Mouse (Mus musculus) liver, embryonic 14.5 days (tissue): ENCODE results near the gene P2rx5. TPM values are rescaled to one million over a fixed set of nuclear protein-coding genes. Genes with fewer than 3 reads are reported as not detected.

Experiments used
- ATAC-seq: fragments of 200-750 bp; cut with Nextera tagmentation; 2 replicates; pipeline ENCODE4 v1.8.0; 2017; ENCODE audit warnings: moderate number of reproducible peaks, mild to moderate bottlenecking, moderate library complexity; ENCODE audit not compliant: insufficient read depth
- DNase-seq, 3 experiments: peaks; one replicate each; pipeline ENCODE4 v3.0.0-alpha.2; 2012 to 2013; ENCODE audit warnings: low read depth in 3 of 3, low spot score in 3 of 3
- H3K27ac ChIP-seq: fragments of 300-500 bp; sonication (generic); 2 replicates; pipeline ENCODE4 v1.5.1; 2014; ENCODE audit warnings: moderate library complexity, mild to moderate bottlenecking, control low read depth, inconsistent platforms
- H3K27me3 ChIP-seq: fragments of 300-500 bp; sonication (generic); 2 replicates; pipeline ENCODE4 v1.6.1; 2014; ENCODE audit warnings: mild to moderate bottlenecking, low read length, moderate library complexity; ENCODE audit not compliant: control insufficient read depth, insufficient read depth
- H3K36me3 ChIP-seq: fragments of 300-500 bp; sonication (generic); replicated peaks from 2 replicates; pipeline ENCODE4 v1.6.1; 2014; ENCODE audit warnings: low read depth; ENCODE audit not compliant: control insufficient read depth, insufficient read depth
- H3K4me1 ChIP-seq, 2 experiments: fragments of 200-500 bp in 1 of 2; fragments of 300-500 bp in 1 of 2; sonication (generic) in 1 of 2; replicated peaks; 2 replicates each; pipeline ENCODE4 v1.6.1; 2012 to 2014; ENCODE audit warnings: antibody characterized with exemption in 1 of 2, inconsistent platforms in 1 of 2, low read length in 1 of 2; ENCODE audit not compliant: control insufficient read depth in 2 of 2, insufficient read depth in 2 of 2
- H3K4me2 ChIP-seq: fragments of 300-500 bp; sonication (generic); 2 replicates; pipeline ENCODE4 v1.6.1; 2014; ENCODE audit warnings: low read depth, mild to moderate bottlenecking, control low read depth, moderate library complexity
- H3K4me3 ChIP-seq, 2 experiments: fragments of 200-500 bp in 1 of 2; fragments of 300-500 bp in 1 of 2; sonication (generic) in 1 of 2; 2 replicates each; pipeline ENCODE4 v1.5.1; 2012 to 2014; ENCODE audit warnings: low read depth in 2 of 2, low read length in 2 of 2, mild to moderate bottlenecking in 2 of 2, control low read depth in 1 of 2, inconsistent platforms in 1 of 2, moderate library complexity in 1 of 2; ENCODE audit not compliant: insufficient read depth in 1 of 2
- H3K9ac ChIP-seq: fragments of 300-500 bp; sonication (generic); replicated peaks from 2 replicates; pipeline ENCODE4 v1.6.1; 2014; ENCODE audit warnings: mild to moderate bottlenecking, control low read depth, moderate library complexity
- H3K9me3 ChIP-seq: fragments of 300-500 bp; sonication (generic); 2 replicates; pipeline ENCODE4 v1.6.1; 2016; ENCODE audit warnings: low read length, mixed read lengths; ENCODE audit not compliant: control insufficient read depth
- CTCF ChIP-seq: IDR thresholded peaks from 2 replicates; pipeline ENCODE4 v1.5.1; 2016; ENCODE audit warnings: antibody characterized with exemption, low read depth, control low read depth
- EP300 ChIP-seq: IDR thresholded peaks from 2 replicates; pipeline ENCODE4 v1.6.1; 2016; ENCODE audit warnings: antibody characterized with exemption, low read depth
- whole genome bisulfite sequencing: fragments of 180-500 bp; shearing (Covaris S2); extraction: QIAGEN DNeasy Blood & Tissue Kit; methylation state at CpG from one replicate; pipeline ENCODE4 v1.1.7; 2014; ENCODE audit not compliant: insufficient replicate concordance; 5-methylcytosine and 5-hydroxymethylcytosine counted together
- polyA plus RNA-seq, 2 experiments: library from polyadenylated mRNA; depleted of rRNA in 1 of 2; stranded (reverse) in 1 of 2; unstranded in 1 of 2; fragments of >200 nt; fragmentation: Nextera tagmentation in 1 of 2; extraction: Ambion mirVana in 1 of 2; gene quantifications; 2 replicates each; pipeline versions ENCODE4 v1.2.1 to v1.2.3; 2012 to 2014

P2rx5 gene
- polyA plus RNA-seq, 2 experiments: 0.08 to 0.15 TPM

DNA sequence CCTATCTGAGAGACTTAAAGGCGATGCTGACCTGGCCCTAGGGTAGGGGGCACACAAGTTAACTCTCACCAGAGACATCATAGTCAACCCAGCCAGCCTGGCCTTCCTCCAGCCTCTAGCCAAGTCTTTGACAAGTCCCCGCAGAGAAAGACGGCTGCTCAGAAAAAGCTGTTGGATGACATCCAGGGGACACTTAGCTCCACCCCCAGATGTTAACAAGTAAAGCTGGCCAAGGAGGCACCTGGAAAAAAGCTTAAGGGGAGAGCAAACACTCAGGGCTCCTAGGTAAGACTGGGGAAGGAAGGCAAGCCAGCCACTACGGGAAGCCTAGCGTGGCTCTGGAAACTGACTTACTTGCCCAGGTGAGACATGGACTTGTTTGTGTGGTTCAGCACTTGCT is 12.0 kb downstream of the P2rx5 start:
- no peak overlapping the region for H3K27ac ChIP-seq
- TF ChIP-seq CTCF (no peak), EP300 (no peak)
- DNase-seq: no peak
- no peak overlapping the region for H3K9ac ChIP-seq
- H3K36me3 ChIP-seq: peaks cover 2% of the 10 kb centered on the region; the same call in 1 of the 2 replicates
- no peaks in the 10 kb centered on the region for H3K9me3 ChIP-seq
- WGBS: 69% methylated on average over 5 of the region's 5 CpGs
- ATAC-seq: no peak
- no peaks in the 10 kb centered on the region for H3K27me3 ChIP-seq
- no peak overlapping the region for H3K4me2 ChIP-seq
- no peak overlapping the region for H3K4me3 ChIP-seq
- H3K4me1 ChIP-seq: peaks cover 5 to 6% of the 10 kb centered on the region in 2 experiments; a peak in 2 of 4 replicates

DNA sequence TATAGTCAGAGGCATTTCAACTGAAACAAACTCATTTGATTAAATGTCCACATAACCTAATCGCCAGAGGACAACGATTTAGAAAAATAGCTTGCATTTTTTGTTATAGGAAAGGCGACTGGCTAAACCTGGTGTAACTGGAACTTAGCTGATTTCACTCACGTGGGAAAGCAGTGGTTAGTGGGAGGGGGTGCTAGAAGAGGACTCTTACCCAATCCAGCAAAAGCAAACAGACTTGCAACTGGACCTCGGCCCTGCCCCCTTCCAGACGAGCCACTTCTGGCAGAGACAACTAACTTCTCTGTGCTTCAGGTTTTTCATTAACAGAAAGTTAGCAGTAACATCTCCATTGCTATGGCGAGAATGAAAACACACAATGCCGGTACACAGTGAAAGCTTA is 15.4 kb downstream of the P2rx5 start:
- H3K4me1 ChIP-seq: peaks cover 13 to 17% of the 10 kb centered on the region in 2 experiments
- H3K27me3 ChIP-seq: no peaks in the 10 kb centered on the region
- no peak for TF ChIP-seq CTCF
- no peak for TF ChIP-seq EP300
- DNase-seq: peak in 1 of 3 experiments; percentile 33
- ATAC-seq: no peak
- H3K27ac ChIP-seq: peak overlapping the region; percentile 35; the same call in 1 of the 2 replicates
- H3K9me3 ChIP-seq: no peaks in the 10 kb centered on the region
- peaks cover 2% of the 10 kb centered on the region; the same call in 1 of the 2 replicates for H3K36me3 ChIP-seq
- peak overlapping the region; percentile 93 for H3K4me2 ChIP-seq
- WGBS: 34% methylated on average over 8 of the region's 8 CpGs
- H3K9ac ChIP-seq: peak overlapping the region; percentile 86
- peak overlapping the region; percentile 89 to 95 for H3K4me3 ChIP-seq

DNA sequence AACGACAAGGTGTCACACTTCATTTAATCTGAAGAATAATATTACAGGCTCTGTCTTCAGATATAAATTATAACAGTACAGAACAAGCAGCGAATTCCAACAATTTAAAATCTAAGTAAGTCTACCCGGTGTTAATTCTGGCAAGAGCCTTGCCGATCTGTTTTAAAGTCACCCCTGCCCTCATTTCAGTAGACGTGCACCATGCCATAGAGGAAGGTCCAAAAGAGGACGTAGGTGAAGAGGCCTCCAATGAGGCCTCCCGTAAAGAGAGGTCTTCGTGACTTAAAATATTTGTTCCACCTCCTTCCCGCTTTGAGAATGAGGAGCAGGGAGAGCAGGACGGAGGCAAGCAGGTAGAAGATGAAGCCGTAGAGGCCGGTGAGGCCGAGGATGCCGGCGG is 16.0 kb downstream of the P2rx5 start:
- 0% methylated on average over 15 of the region's 15 CpGs for WGBS
- H3K4me3 ChIP-seq: peak overlapping the region; percentile 89 to 95
- peaks cover 13 to 17% of the 10 kb centered on the region in 2 experiments for H3K4me1 ChIP-seq
- DNase-seq: no peak
- H3K36me3 ChIP-seq: peaks cover 2% of the 10 kb centered on the region; the same call in 1 of the 2 replicates
- H3K27ac ChIP-seq: peak overlapping the region; percentile 40
- TF ChIP-seq EP300 (no peak), CTCF (no peak)
- no peaks in the 10 kb centered on the region for H3K9me3 ChIP-seq
- peak overlapping the region; percentile 93 for H3K4me2 ChIP-seq
- ATAC-seq: no peak
- peak overlapping the region; percentile 86 for H3K9ac ChIP-seq
- H3K27me3 ChIP-seq: no peaks in the 10 kb centered on the region

GRCm38 (mm10) chr11:73176608-73177508 is 16.6 kb downstream of the P2rx5 start, which contains the start of the genes Emc6 and Tax1bp3:
Gene Emc6, minus strand, starts transcription at chr11:73177037.
Gene Tax1bp3, plus strand, starts transcription at chr11:73177083.
- Histone ChIP-seq H3K4me2 (peak within 1 kb of the TSS; percentile 93), H3K4me3 (peak within 1 kb of the TSS; percentile 89 to 95), H3K9ac (peak within 1 kb of the TSS; percentile 86), H3K36me3 (peaks cover 2% of the 10 kb centered on the region; the same call in 1 of the 2 replicates), H3K27me3 (no peaks in the 10 kb centered on the region), H3K27ac (peak within 1 kb of the TSS; percentile 40), H3K9me3 (no peaks in the 10 kb centered on the region), H3K4me1 (peaks cover 13 to 17% of the 10 kb centered on the region in 2 experiments)
- ATAC-seq: peak; percentile 97
- WGBS: under 1% methylated on average over 81 of the region's 81 CpGs
- TF ChIP-seq CTCF: peak; percentile 18; the same call in 1 of the 2 replicates
- no peak for TF ChIP-seq EP300
- peak; percentile 97 to 98 (median 97) for DNase-seq

- Histone ChIP-seq H3K4me3 (peak overlapping the region; percentile 89 to 95), H3K27ac (peak overlapping the region; percentile 40), H3K9ac (peak overlapping the region; percentile 74), H3K36me3 (peaks cover 2% of the 10 kb centered on the region; the same call in 1 of the 2 replicates), H3K4me1 (peaks cover 13 to 17% of the 10 kb centered on the region in 2 experiments), H3K9me3 (no peaks in the 10 kb centered on the region), H3K4me2 (peak overlapping the region; percentile 80), H3K27me3 (no peaks in the 10 kb centered on the region)
- ATAC-seq: peak; percentile 46
- TF ChIP-seq EP300: no peak
- TF ChIP-seq CTCF: no peak
- under 1% methylated on average over 28 of the region's 28 CpGs for WGBS
- no peak for DNase-seq
Observed at GRCm38 (mm10) chr11:73177509-73177875, 17.3 kb downstream of the P2rx5 start.
